Mouse (Mus musculus): ENCODE results near the gene Oasl2.

- TF ChIP-seq POLR2A (IDR thresholded peaks at IDR 0.05; ENCODE audit: low read depth, low read length) (no peak), CTCF (conservative IDR thresholded peaks at IDR 0.05; ENCODE audit: insufficient read depth, insufficient read length, low read depth, low read length) (no peak)
Observed at GRCm38 (mm10) chr5:114949812-114950211, 53.1 kb downstream of the Oasl2 start.

Data from kidney, adult 2 months (tissue).